Mouse (Mus musculus) ES-E14 (cell line): Measurements from ENCODE around the gene Gap43.

Source experiments
- CHD2 ChIP-seq: IDR thresholded peaks from 2 replicates; pipeline ENCODE4 v1.6.1; 2014; ENCODE audit warnings: mild to moderate bottlenecking, low read depth, low read length, inconsistent platforms
- HCFC1 ChIP-seq: IDR thresholded peaks from 2 replicates; pipeline ENCODE4 v1.6.1; 2012; ENCODE audit warnings: low read length, inconsistent platforms, borderline replicate concordance; ENCODE audit not compliant: insufficient read depth
- MAFK ChIP-seq: IDR thresholded peaks from 2 replicates; pipeline ENCODE4 v1.6.1; 2014; ENCODE audit warnings: mild to moderate bottlenecking, low read depth, low read length, inconsistent platforms; ENCODE audit not compliant: insufficient read depth
- ZNF384 ChIP-seq: IDR thresholded peaks from 2 replicates; pipeline ENCODE4 v1.6.1; 2012; ENCODE audit warnings: low read depth, low read length, inconsistent platforms

DNA sequence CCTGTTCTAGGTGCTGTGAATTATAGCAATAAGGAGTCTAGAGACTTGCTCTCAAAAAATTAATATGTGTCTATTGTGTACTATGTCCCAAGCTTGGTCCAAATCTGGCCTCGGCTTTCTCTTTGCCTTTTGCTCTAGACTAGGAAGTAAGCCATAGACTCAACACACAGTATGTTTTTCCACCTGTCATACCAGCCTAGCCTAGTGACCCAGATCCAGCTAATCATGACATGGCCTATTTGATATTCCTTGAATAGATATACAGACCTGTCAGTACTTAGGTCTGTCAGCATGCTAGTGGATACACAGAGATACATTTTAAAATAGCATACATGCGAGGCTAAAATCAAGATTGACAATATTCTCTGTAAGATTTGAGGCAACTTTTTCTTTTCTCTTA is 46.4 kb downstream of the Gap43 start:
- TF ChIP-seq ZNF384 (no peak), MAFK (no peak), HCFC1 (no peak), CHD2 (no peak)
